In genomic region chr7:74371208-74371607, GRCm38 (mm10) we compare ENCODE assay signal across 9 mouse cellular contexts.
DNase-seq lines count a peak whose midpoint lies in the region; ATAC-seq and TF ChIP-seq lines count a peak whose summit lies in the region.
"Had no signal": no experiment of that assay in that cellular context is flagged by ENCODE, and none has a peak within 500 bp of the region (broad histone marks: within the 10 kb centered on the region; RNA-seq: fewer than 3 reads in every experiment).

No protein-coding gene starts in this region.

- no peak for ATAC-seq in liver, embryonic 14.5 days (ENCODE audit: insufficient read depth)
- no peak for ATAC-seq in liver, embryonic 11.5 days (replicated peaks; ENCODE audit: low FRiP score)
- ATAC-seq in hindbrain, postnatal 0 days = peak; percentile 71
- ATAC-seq in lung, postnatal 0 days = peak; percentile 76

- DNase-seq in liver, embryonic 14.5 days (ENCODE audit: low read depth in 3 of 3, low spot score in 3 of 3) = no peak
- DNase-seq in liver, embryonic 11.5 days (ENCODE audit: low spot score) = no peak
- DNase-seq in R1 (ENCODE audit: low read depth, low spot score) = peak; percentile 37
- DNase-seq in hindbrain, postnatal 0 days (ENCODE audit: low spot score) = peak; percentile 85
- DNase-seq in lung, postnatal 0 days (ENCODE audit: low spot score) = peak; percentile 78
- peak; percentile 26 for DNase-seq in yolk sac, embryonic 10.5 days (ENCODE audit: low spot score)
- DNase-seq: liver, embryonic 13.5 days had no signal

- no peaks in the 10 kb centered on the region for H3K27me3 ChIP-seq in liver, embryonic 14.5 days (ENCODE audit: control insufficient read depth, insufficient read depth, low read length)
- H3K27me3 ChIP-seq in liver, embryonic 11.5 days (replicated peaks; ENCODE audit: control insufficient read depth, insufficient read depth, low read length) = no peaks in the 10 kb centered on the region
- H3K27me3 ChIP-seq in hindbrain, postnatal 0 days (ENCODE audit: insufficient read depth, low read length) = no peaks in the 10 kb centered on the region
- H3K27me3 ChIP-seq in lung, postnatal 0 days (replicated peaks; ENCODE audit: insufficient read depth, low read length) = no peaks in the 10 kb centered on the region
- H3K27me3 ChIP-seq: embryonic facial prominence, embryonic 12.5 days; liver, embryonic 13.5 days had no signal

- TF ChIP-seq CTCF in liver, embryonic 14.5 days (IDR thresholded peaks at IDR 0.05; ENCODE audit: low read depth) = peak; percentile 29
- peak; percentile 84 for TF ChIP-seq CTCF in cortical plate, adult 2 months (IDR thresholded peaks at IDR 0.05; ENCODE audit: extremely low read depth, insufficient read depth, low read length)
- TF ChIP-seq CTCF in hindbrain, postnatal 0 days (IDR thresholded peaks at IDR 0.05; ENCODE audit: low read depth) = peak; percentile 90
- TF ChIP-seq CTCF in lung, postnatal 0 days (IDR thresholded peaks at IDR 0.05) = peak; percentile 89

- TF ChIP-seq EP300 in liver, embryonic 14.5 days (IDR thresholded peaks at IDR 0.05; ENCODE audit: low read depth) = no peak
- TF ChIP-seq EP300 in lung, postnatal 0 days (IDR thresholded peaks at IDR 0.05) = no peak

- no peaks in the 10 kb centered on the region for H3K9me3 ChIP-seq in liver, embryonic 14.5 days (ENCODE audit: control insufficient read depth, low read length)
- H3K9me3 ChIP-seq in liver, embryonic 11.5 days (ENCODE audit: control insufficient read depth, low read length) = no peaks in the 10 kb centered on the region
- H3K9me3 ChIP-seq in hindbrain, postnatal 0 days (ENCODE audit: low read length) = no peaks in the 10 kb centered on the region
- no peaks in the 10 kb centered on the region for H3K9me3 ChIP-seq in lung, postnatal 0 days (ENCODE audit: low read length)
- H3K9me3 ChIP-seq: embryonic facial prominence, embryonic 12.5 days; liver, embryonic 13.5 days had no signal

- no peak for TF ChIP-seq POLR2A in cortical plate, adult 2 months (IDR thresholded peaks at IDR 0.05; ENCODE audit: extremely low read depth, insufficient read depth, low read length)

- H3K4me1 ChIP-seq in liver, embryonic 14.5 days (replicated peaks; ENCODE audit: control insufficient read depth in 2 of 2, insufficient read depth in 2 of 2, low read length in 1 of 2) = no peaks in the 10 kb centered on the region
- no peaks in the 10 kb centered on the region for H3K4me1 ChIP-seq in liver, embryonic 11.5 days (replicated peaks; ENCODE audit: control insufficient read depth, insufficient read depth, low read length)
- peaks cover 1% of the 10 kb centered on the region; the same call in 1 of the 2 replicates for H3K4me1 ChIP-seq in cortical plate, adult 2 months (ENCODE audit: control insufficient read depth, insufficient read depth, low read length)
- H3K4me1 ChIP-seq in hindbrain, postnatal 0 days (ENCODE audit: insufficient read depth, low read length) = no peaks in the 10 kb centered on the region
- no peaks in the 10 kb centered on the region for H3K4me1 ChIP-seq in lung, postnatal 0 days (ENCODE audit: insufficient read depth, low read depth, low read length)
- H3K4me1 ChIP-seq: liver, embryonic 13.5 days had no signal

- no peak overlapping the region for H3K4me3 ChIP-seq in liver, embryonic 14.5 days (ENCODE audit: insufficient read depth in 1 of 2, low read depth in 2 of 2, low read length in 2 of 2)
- no peak overlapping the region for H3K4me3 ChIP-seq in liver, embryonic 11.5 days (ENCODE audit: low read depth, low read length)
- no peak overlapping the region for H3K4me3 ChIP-seq in cortical plate, adult 2 months (ENCODE audit: insufficient read depth, low read length)
- no peak overlapping the region for H3K4me3 ChIP-seq in hindbrain, postnatal 0 days (ENCODE audit: low read length)
- no peak overlapping the region for H3K4me3 ChIP-seq in lung, postnatal 0 days (ENCODE audit: low read depth, low read length)
- H3K4me3 ChIP-seq: embryonic facial prominence, embryonic 12.5 days; liver, embryonic 13.5 days had no signal

- no peaks in the 10 kb centered on the region for H3K36me3 ChIP-seq in liver, embryonic 14.5 days (replicated peaks; ENCODE audit: control insufficient read depth, insufficient read depth, low read depth)
- H3K36me3 ChIP-seq in liver, embryonic 11.5 days (ENCODE audit: control insufficient read depth, insufficient read depth, low read length) = no peaks in the 10 kb centered on the region
- H3K36me3 ChIP-seq in hindbrain, postnatal 0 days (ENCODE audit: insufficient read depth, low read length) = no peaks in the 10 kb centered on the region
- no peaks in the 10 kb centered on the region for H3K36me3 ChIP-seq in lung, postnatal 0 days (ENCODE audit: insufficient read depth, low read length)
- H3K36me3 ChIP-seq: embryonic facial prominence, embryonic 12.5 days; liver, embryonic 13.5 days had no signal

- H3K27ac ChIP-seq in liver, embryonic 14.5 days = no peak overlapping the region
- no peak overlapping the region for H3K27ac ChIP-seq in liver, embryonic 11.5 days (ENCODE audit: low read depth, low read length)
- no peak overlapping the region for H3K27ac ChIP-seq in cortical plate, adult 2 months (ENCODE audit: insufficient read depth, low read length)
- no peak overlapping the region for H3K27ac ChIP-seq in hindbrain, postnatal 0 days
- no peak overlapping the region for H3K27ac ChIP-seq in lung, postnatal 0 days (ENCODE audit: low read length)
- H3K27ac ChIP-seq: embryonic facial prominence, embryonic 12.5 days; liver, embryonic 13.5 days had no signal

- no peak overlapping the region for H3K9ac ChIP-seq in liver, embryonic 14.5 days (replicated peaks)
- no peak overlapping the region for H3K9ac ChIP-seq in liver, embryonic 11.5 days (ENCODE audit: low read depth, low read length)
- no peak overlapping the region for H3K9ac ChIP-seq in hindbrain, postnatal 0 days (replicated peaks; ENCODE audit: low read length)
- no peak overlapping the region for H3K9ac ChIP-seq in lung, postnatal 0 days (replicated peaks; ENCODE audit: low read depth)
- H3K9ac ChIP-seq: embryonic facial prominence, embryonic 12.5 days; liver, embryonic 13.5 days had no signal

- 24% methylated on average over 2 of the region's 2 CpGs for WGBS in liver, embryonic 14.5 days (ENCODE audit: insufficient replicate concordance)
- WGBS in liver, embryonic 11.5 days = 23% methylated on average over 2 of the region's 2 CpGs
- 15% methylated on average over 2 of the region's 2 CpGs for WGBS in hindbrain, postnatal 0 days
- 19% methylated on average over 2 of the region's 2 CpGs for WGBS in lung, postnatal 0 days

- no peak overlapping the region for H3K4me2 ChIP-seq in liver, embryonic 14.5 days (ENCODE audit: low read depth)
- no peak overlapping the region for H3K4me2 ChIP-seq in liver, embryonic 11.5 days
- H3K4me2 ChIP-seq in hindbrain, postnatal 0 days (ENCODE audit: low read depth, low read length) = no peak overlapping the region
- no peak overlapping the region for H3K4me2 ChIP-seq in lung, postnatal 0 days (replicated peaks; ENCODE audit: low read depth, low read length)
- H3K4me2 ChIP-seq: embryonic facial prominence, embryonic 12.5 days; liver, embryonic 13.5 days had no signal

Comparison
In these comparisons a context has a peak if more than half of its experiments do, and no peak if none do; other contexts are left out.
1. ATAC-seq: peak in hindbrain, postnatal 0 days (single experiment) and lung, postnatal 0 days (single experiment); none in liver, embryonic 14.5 days (single experiment) and liver, embryonic 11.5 days (single experiment).
2. DNase-seq: peak in R1 (single experiment), hindbrain, postnatal 0 days (single experiment), lung, postnatal 0 days (single experiment) and yolk sac, embryonic 10.5 days (single experiment); none in liver, embryonic 14.5 days (0 of 3) and liver, embryonic 11.5 days (single experiment).
3. CTCF ChIP-seq: peak in every context shown above with its lines; median percentile 90 in hindbrain, postnatal 0 days; 89 in lung, postnatal 0 days; 84 in cortical plate, adult 2 months; 29 in liver, embryonic 14.5 days.